Mouse (Mus musculus): Measurements from ENCODE around the gene Cplx3.

The Cplx3 gene

GRCm38 (mm10) chr9:57560263-57560662 is 45.8 kb downstream of the Cplx3 start:
- no peak for DNase-seq (ENCODE audit: low read depth, low spot score)

GRCm38 (mm10) chr9:57559568-57559967 is 46.5 kb downstream of the Cplx3 start:
- no peak for DNase-seq (ENCODE audit: low read depth, low spot score)

GRCm38 (mm10) chr9:57558625-57559024 is 47.5 kb downstream of the Cplx3 start:
- DNase-seq (ENCODE audit: low read depth, low spot score) = no peak

- no peak for DNase-seq (ENCODE audit: low read depth, low spot score)
These were observed 48.9 kb downstream of the Cplx3 start for GRCm38 (mm10) chr9:57557215-57557614.

GRCm38 (mm10) chr9:57554753-57555152 is 51.3 kb downstream of the Cplx3 start:
- no peak for DNase-seq (ENCODE audit: low read depth, low spot score)

GRCm38 (mm10) chr9:57553119-57553518 is 53.0 kb downstream of the Cplx3 start:
- DNase-seq (ENCODE audit: low read depth, low spot score) = no peak

- DNase-seq (ENCODE audit: low read depth, low spot score) = no peak
These were observed 53.8 kb downstream of the Cplx3 start, which contains the start of gene Mpi for GRCm38 (mm10) chr9:57552139-57552887. Gene Mpi (minus strand): TSS chr9:57552763.

GRCm38 (mm10) chr9:57550126-57550862 is 55.8 kb downstream of the Cplx3 start:
- DNase-seq (ENCODE audit: low read depth, low spot score) = no peak

Measured in c-Kit-negative CD71-positive TER-119-positive erythroid progenitor cells, embryonic 14.5 days (primary cell).